Mouse (Mus musculus) liver, adult 10 weeks (tissue): Measurements from ENCODE around the gene Gm29106. TPM values are rescaled to one million over a fixed set of nuclear protein-coding genes. Genes with fewer than 3 reads are reported as not detected.

Experiments
- polyA plus RNA-seq: library from polyadenylated mRNA; stranded (reverse); fragments of 350-450 nt; fragmentation: Illumina TruSeq; extraction: RNeasy Lipid Tissue Mini Kit (QIAGEN cat#74804); gene quantifications from one replicate; pipeline ENCODE4 v1.2.3, GENCODE M21; 2014; ENCODE audit warnings: low read depth, low replicate concordance

Gene Gm29106
- polyA plus RNA-seq, result not detected

GRCm38 (mm10) chr1:118176242-118176641 is at the start of gene Gm29106:
Gene Gm29106 (plus strand): TSS chr1:118176542.

Other genes starting within 250 kb of the Gm29106 start
- gene Gm28168, start 248.5 kb upstream of the Gm29106 start, polyA plus RNA-seq, result not detected
- gene Gm7145, start 210.6 kb upstream of the Gm29106 start, polyA plus RNA-seq, result not detected
- 50.4 TPM for gene Tsn, start 135.2 kb downstream of the Gm29106 start, polyA plus RNA-seq
- gene Nifk, start 145.3 kb downstream of the Gm29106 start, polyA plus RNA-seq, result 39.4 TPM
- gene Clasp1, start 212.5 kb downstream of the Gm29106 start, polyA plus RNA-seq, result 5.9 TPM